Mouse (Mus musculus): ENCODE results near the gene Rps12-ps3. TPM values are rescaled to one million over a fixed set of nuclear protein-coding genes. Genes with fewer than 3 reads are reported as not detected.
A peak's percentile ranks its signal among the peaks of the same experiment; 100 is the strongest.

The Rps12-ps3 gene
- total and polyA plus RNA-seq, 3 experiments, result 662 to 4,283 TPM; not detected in 1

GRCm38 (mm10) chr19:59289042-59289441 lies 33.0 kb upstream of the Rps12-ps3 start (continued):
- TF ChIP-seq EP300 (IDR thresholded peaks at IDR 0.05; ENCODE audit: low read depth in 1 of 2, low read length in 2 of 2), result peak; percentile 70 to 80

DNA sequence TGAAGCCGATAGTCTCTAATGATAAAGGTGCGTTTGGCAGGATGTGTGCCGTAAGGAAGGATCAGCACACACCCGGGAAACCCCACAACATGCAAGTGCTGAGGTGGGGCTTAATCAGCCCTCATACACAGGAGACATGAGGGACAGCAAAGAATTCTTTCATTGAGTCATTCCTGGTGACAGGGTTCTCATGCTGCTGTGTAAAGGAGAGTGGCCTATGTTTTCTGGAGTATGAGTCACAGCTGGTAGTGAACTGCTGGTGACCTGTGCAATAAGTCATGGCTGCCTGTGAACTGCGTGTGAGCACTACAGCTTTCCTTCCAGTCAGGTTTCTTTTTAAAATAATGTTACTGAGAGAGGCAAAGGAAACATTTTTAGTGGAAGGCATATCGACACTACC lies 32.3 kb upstream of the Rps12-ps3 start:
- no peaks in the 10 kb centered on the region for H3K9me3 ChIP-seq (replicated peaks; ENCODE audit: insufficient read depth, low read length)
- peaks cover 4 to 45% of the 10 kb centered on the region in 2 experiments for H3K36me3 ChIP-seq (ENCODE audit: control insufficient read depth in 1 of 2, insufficient read depth in 2 of 2, low read length in 2 of 2)
- H3K9ac ChIP-seq (ENCODE audit: control insufficient read depth, low read depth, low read length, poor library complexity, severe bottlenecking), result no peak overlapping the region
- DNase-seq (ENCODE audit: low read depth, low spot score), result peak; percentile 52
- no peaks in the 10 kb centered on the region for H3K27me3 ChIP-seq (ENCODE audit: control insufficient read depth in 1 of 2, insufficient read depth in 2 of 2, low read length in 2 of 2)
- TF ChIP-seq JUND (IDR thresholded peaks at IDR 0.05; ENCODE audit: low read depth, low read length) (no peak), MYB (IDR thresholded peaks at IDR 0.05; ENCODE audit: low read depth, low read length) (no peak), MEF2A (IDR thresholded peaks at IDR 0.05; ENCODE audit: extremely low read depth, insufficient replicate concordance, low read depth, low read length, poor library complexity, severe bottlenecking) (no peak), BHLHE40 (IDR thresholded peaks at IDR 0.05; ENCODE audit: borderline replicate concordance, low read depth, low read length) (no peak), TCF12 (IDR thresholded peaks at IDR 0.05; ENCODE audit: low read depth, low read length) (no peak), ZC3H11A (IDR thresholded peaks at IDR 0.05; ENCODE audit: low read depth, low read length) (no peak), E2F4 (IDR thresholded peaks at IDR 0.05; ENCODE audit: borderline replicate concordance, low read depth, low read length) (no peak), TBP (IDR thresholded peaks at IDR 0.05; ENCODE audit: low read depth, low read length) (no peak), RCOR1 (IDR thresholded peaks at IDR 0.05; ENCODE audit: low read depth, low read length) (no peak), CHD1 (IDR thresholded peaks at IDR 0.05; ENCODE audit: low read depth, low read length) (no peak), POLR2A (IDR thresholded peaks at IDR 0.05; ENCODE audit: control insufficient read depth in 1 of 2, insufficient read depth in 1 of 2, low read depth in 1 of 2, low read length in 2 of 2, poor library complexity in 1 of 2) (no peak), EP300 (IDR thresholded peaks at IDR 0.05; ENCODE audit: low read depth in 1 of 2, low read length in 2 of 2) (no peak)
- H3K4me3 ChIP-seq (ENCODE audit: control insufficient read depth in 1 of 2, insufficient read depth in 1 of 2, low read depth in 2 of 2, low read length in 2 of 2), result no peak overlapping the region
- peak overlapping the region; percentile 27 for H3K27ac ChIP-seq (ENCODE audit: control insufficient read depth, low read depth, low read length)
- peaks cover 10 to 17% of the 10 kb centered on the region in 2 experiments for H3K4me1 ChIP-seq (ENCODE audit: control insufficient read depth in 1 of 2, insufficient read depth in 2 of 2, low read length in 2 of 2)
- no peaks in the 10 kb centered on the region for H3K79me2 ChIP-seq (ENCODE audit: control insufficient read depth, insufficient read depth, low read length, poor library complexity)

- Histone ChIP-seq H3K9me3 (replicated peaks; ENCODE audit: insufficient read depth, low read length) (no peaks in the 10 kb centered on the region), H3K79me2 (ENCODE audit: control insufficient read depth, insufficient read depth, low read length, poor library complexity) (no peaks in the 10 kb centered on the region), H3K36me3 (ENCODE audit: control insufficient read depth in 1 of 2, insufficient read depth in 2 of 2, low read length in 2 of 2) (peaks cover 22 to 52% of the 10 kb centered on the region in 2 experiments), H3K27ac (ENCODE audit: control insufficient read depth, low read depth, low read length) (no peak overlapping the region), H3K9ac (ENCODE audit: control insufficient read depth, low read depth, low read length, poor library complexity, severe bottlenecking) (no peak overlapping the region), H3K4me1 (ENCODE audit: control insufficient read depth in 1 of 2, insufficient read depth in 2 of 2, low read length in 2 of 2) (peaks cover 10 to 17% of the 10 kb centered on the region in 2 experiments), H3K27me3 (ENCODE audit: control insufficient read depth in 1 of 2, insufficient read depth in 2 of 2, low read length in 2 of 2) (no peaks in the 10 kb centered on the region), H3K4me3 (ENCODE audit: control insufficient read depth in 1 of 2, insufficient read depth in 1 of 2, low read depth in 2 of 2, low read length in 2 of 2) (no peak overlapping the region)
- TF ChIP-seq ELF1 (IDR thresholded peaks at IDR 0.05; ENCODE audit: low read depth, low read length), result no peak
- peak; percentile 42 to 60; a peak in 3 of 4 replicates for TF ChIP-seq EP300 (IDR thresholded peaks at IDR 0.05; ENCODE audit: low read depth in 1 of 2, low read length in 2 of 2)
- peak; percentile 86 for TF ChIP-seq GATA1 (IDR thresholded peaks at IDR 0.05; ENCODE audit: low read depth, low read length)
- no peak for TF ChIP-seq SMC3 (IDR thresholded peaks at IDR 0.05; ENCODE audit: low read depth, low read length)
- peak; percentile 20; the same call in 1 of the 2 replicates for TF ChIP-seq POLR2AphosphoS2 (IDR thresholded peaks at IDR 0.05; ENCODE audit: low read length)
- TF ChIP-seq RCOR1 (IDR thresholded peaks at IDR 0.05; ENCODE audit: low read depth, low read length), result peak; percentile 78
- TF ChIP-seq TCF12 (IDR thresholded peaks at IDR 0.05; ENCODE audit: low read depth, low read length), result peak; percentile 70
- DNase-seq (ENCODE audit: low read depth, low spot score), result peak; percentile 40
Observed at GRCm38 (mm10) chr19:59292183-59292839, 29.8 kb upstream of the Rps12-ps3 start.

All from MEL (cell line).